Mouse (Mus musculus): ENCODE results near the gene Ropn1l.

Ropn1l gene

GRCm38 (mm10) chr15:31442698-31443097, 10.8 kb downstream of the Ropn1l start:
- DNase-seq = no peak

GRCm38 (mm10) chr15:31441996-31442395, 11.5 kb downstream of the Ropn1l start:
- DNase-seq = no peak

DNA sequence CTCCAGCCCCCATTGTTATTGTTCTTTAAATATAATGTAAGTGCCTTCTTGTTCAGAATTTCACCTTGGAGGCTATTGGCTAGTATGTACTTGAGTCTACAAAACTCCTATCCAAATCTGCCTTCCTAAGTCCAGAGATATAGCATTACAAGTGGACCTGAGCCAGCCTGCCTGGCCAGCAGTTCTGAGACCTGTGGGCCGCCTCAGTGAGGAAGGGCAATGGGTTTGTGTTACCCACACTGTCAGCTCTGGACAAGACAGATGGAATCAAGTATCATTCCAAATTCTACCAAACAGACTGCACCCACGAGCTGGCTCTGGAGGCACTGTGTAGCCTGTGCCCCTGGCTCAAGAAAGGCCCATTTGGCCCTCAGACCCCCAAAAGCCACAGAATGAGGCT, 16.7 kb downstream of the Ropn1l start:
- no peak for DNase-seq

DNA sequence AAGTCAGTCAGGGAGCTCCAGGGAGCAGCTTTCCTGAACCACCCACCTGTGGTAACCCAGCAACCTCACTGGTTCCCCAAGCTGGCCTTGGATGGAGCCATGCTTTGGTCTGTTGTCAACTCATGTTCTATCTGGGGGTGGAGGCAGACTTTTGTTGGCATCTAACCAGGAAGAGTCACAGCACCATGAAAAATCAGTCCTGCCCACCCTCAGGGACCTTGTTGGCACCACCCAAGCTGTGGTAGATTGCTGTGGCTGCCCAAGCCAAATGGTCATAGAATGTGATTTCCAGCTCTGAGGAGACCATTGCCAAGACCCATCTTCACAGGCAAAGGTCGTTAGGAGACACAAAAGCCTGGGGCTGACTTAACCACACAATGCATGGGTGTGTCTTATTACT, 17.5 kb downstream of the Ropn1l start:
- DNase-seq = no peak

DNA sequence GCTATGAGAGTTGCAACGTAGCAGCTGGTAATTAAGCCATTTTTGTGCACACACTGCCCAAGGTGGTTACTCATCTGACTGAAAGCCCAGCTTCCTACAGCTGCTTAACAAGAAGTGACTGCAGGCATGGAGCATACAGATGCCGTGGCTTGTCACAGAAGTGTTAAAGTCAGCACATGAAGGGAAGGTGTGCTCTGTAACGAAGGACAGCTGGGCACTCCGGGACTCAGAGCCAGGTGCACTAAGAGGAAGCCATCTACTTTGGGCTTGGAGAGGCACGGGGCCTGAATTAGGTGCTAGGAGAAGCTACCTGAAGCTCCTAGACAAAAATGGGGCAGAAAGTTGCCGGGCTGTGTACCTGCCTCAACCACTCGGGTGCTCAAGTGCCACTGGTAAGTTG, 19.8 kb downstream of the Ropn1l start:
- DNase-seq = no peak

DNA sequence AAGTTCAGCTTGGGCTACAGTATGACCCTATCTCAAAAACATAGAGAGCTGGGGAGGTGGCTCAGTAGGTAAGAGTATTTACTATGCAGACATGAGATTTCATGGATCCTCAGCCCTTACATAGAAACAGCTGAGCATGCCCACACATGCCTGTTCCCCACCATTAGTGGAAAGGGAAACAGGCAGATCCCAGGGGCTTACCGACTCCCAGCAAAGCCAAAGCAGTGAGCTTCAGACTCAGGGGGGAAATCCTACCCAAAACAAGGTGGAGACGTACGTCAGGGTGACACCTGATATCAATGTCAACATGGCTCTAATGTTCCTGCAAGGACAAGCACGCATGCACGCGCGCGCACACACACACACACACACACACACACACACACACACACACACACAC, 21.7 kb downstream of the Ropn1l start:
- DNase-seq = no peak

DNA sequence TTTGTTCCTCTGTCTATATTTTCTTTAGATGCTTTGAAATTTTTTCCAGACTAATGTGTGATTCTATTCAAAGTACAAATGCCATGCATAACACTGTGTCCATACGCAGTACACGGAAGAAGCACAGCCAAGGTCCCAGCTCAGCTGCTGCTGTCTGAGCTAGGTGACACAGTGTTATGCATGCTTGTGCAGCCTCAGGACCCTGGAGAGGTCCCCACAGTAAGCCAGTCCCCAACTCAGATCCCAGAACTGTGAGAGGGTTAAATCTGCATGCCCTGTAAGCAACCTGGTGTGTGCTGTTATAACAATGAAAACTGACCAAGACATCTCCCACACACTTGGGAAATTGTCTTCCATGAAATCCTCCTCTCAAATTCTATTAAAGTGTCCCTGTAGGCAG, 23.5 kb downstream of the Ropn1l start:
- DNase-seq = no peak

DNA sequence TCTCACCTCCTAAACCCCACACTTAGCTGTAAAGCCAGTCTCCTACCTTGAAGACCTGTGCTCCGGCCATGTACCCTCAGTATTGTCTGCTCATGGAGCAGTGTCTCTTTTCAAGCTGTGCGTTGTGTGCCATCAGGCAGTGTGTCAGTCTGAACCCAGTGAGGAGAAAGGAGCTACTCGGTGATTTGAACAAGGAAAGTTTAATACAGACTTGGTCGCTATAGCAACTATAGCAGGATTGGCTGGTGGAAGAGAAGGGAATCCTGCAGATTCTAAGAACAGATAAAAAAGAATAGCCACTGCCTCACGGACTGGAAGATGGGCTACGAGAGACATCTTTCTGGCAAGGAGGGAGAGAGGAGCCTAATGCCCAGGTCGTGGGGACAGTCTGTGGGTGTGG, 24.1 kb downstream of the Ropn1l start:
- no peak for DNase-seq

GRCm38 (mm10) chr15:31428571-31428970, 25.0 kb downstream of the Ropn1l start:
- DNase-seq = no peak

- DNase-seq = no peak
Measured at GRCm38 (mm10) chr15:31427390-31427789, 26.1 kb downstream of the Ropn1l start.

- DNase-seq = no peak
Measured at GRCm38 (mm10) chr15:31426066-31426706, 27.4 kb downstream of the Ropn1l start.

GRCm38 (mm10) chr15:31422649-31423369, 30.7 kb downstream of the Ropn1l start:
- peak; percentile 23 for DNase-seq

DNA sequence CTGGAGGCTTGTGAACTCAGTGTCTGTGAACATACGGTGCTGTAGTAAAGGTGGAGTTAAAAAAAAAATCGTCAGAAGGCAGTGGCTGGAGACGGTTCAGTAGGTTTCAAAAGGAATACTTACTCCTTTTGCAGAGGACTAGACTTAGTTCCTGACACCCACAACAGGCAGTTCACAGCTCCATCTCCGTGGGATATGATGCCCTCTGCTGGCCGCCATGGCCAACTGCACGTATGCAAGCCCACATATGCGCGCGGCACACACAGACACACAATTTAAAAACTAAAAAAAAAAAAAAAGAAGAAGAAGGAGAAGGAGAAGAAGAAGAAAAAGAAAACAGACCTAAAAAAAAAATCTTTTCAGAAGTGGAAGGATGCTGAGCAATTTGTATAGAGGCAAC, 34.5 kb downstream of the Ropn1l start:
- peak; percentile 45 for DNase-seq

DNA sequence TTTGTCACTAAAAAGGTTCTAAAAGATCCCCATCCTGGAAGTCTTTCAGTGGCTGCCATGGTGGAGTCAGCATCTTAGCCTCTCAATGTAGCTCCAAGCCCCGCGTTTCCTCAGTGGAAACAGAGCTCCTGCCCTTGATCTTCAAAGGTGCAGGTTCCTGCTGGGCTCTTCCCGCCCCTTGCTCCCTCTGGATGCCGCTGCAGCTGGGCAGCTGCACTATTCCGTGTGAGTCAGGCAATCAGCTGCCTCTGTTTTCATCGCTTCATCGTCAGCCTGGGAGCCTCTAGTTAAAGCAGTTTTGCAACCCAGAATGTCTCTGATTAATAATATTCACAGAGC, 34.9 kb downstream of the Ropn1l start:
- DNase-seq = no peak

DNA sequence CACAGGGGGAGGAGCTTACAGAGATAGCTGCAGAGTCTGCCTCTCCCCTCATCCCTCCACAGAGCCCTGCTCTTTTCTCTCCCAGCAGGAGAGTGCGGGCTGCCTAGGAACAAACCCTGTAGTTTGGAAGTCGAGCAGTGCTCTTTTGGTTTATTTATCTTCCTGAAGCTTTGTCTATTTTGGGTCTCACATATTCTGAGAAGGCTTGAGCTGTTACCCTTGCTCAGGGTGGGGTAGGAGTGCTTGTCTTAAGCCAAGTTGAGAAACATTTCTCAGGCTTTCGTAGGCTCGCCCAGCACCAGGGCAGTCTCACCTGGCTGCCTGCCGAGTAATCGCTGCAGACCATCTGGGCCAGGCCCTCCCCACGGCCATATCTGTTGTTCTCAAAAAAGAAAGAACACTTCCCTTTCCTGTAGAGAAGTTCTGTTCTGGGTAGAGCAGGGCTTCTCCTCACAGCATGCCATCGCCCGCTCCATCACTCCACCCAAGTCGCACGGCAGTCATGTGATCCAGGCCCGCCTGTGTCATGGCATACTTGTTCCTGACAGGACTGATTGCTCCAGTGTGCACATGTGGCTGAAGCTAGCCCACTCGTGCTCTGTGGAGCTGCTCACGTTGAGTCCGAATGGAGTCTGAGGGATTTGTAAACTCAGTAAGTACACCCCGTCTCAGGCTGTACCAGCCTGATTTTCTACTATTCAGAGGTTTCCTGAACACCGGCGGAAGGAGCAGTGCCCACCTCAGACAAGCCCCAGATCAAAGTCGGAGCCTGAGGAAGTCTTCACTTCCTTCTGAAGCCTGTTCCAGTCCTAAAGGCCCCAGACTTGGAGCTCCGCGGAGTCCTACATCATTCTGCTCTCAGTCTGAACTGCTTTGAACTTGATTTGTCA, 35.5 kb downstream of the Ropn1l start:
- DNase-seq = peak; percentile 85

- peak; percentile 53 for DNase-seq
Measured at GRCm38 (mm10) chr15:31417409-31417795, 36.1 kb downstream of the Ropn1l start.

GRCm38 (mm10) chr15:31415181-31415580, 38.4 kb downstream of the Ropn1l start:
- peak; percentile 67 for DNase-seq

- no peak for DNase-seq
Measured at GRCm38 (mm10) chr15:31414179-31414898, 39.2 kb downstream of the Ropn1l start.

DNA sequence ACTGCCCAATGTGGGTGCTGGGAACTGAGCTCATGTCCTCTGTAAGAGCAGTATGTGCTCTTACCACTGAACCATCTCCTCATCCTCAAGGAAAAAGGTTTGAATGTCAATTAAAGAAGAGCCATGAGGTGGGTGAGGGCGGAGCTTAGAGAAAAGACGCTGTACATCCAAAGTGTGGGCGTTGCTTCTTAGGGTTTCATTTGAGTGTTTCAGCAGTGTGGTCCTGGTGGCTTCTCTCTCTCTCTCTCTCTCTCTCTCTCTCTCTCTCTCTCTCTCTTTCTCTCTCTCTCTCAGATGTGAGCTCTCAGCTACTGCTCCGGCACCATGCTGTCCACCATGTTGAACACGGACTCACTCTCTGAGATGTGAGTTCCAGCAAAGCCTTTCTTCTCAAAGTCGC, 39.9 kb downstream of the Ropn1l start:
- no peak for DNase-seq

DNA sequence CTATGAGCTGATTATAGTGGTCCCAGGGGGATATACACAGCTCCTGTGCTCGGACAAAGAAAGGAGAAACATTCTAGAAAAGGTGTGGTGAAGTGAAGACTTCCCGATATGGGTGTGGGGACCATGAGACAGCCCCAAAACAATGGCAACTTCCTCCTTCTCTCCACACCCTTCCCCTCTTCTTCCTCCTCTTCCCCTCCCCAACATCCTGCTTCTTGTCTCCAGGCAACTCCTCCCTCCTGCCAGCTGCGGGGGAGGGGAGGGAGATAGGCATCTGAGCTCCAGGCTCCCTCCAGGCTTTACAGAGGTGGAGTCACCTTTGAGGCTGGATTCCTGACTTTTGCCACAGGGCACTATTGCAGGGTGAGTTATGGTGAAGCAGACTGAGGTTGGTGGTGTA, 40.6 kb downstream of the Ropn1l start:
- DNase-seq = peak; percentile 68

DNA sequence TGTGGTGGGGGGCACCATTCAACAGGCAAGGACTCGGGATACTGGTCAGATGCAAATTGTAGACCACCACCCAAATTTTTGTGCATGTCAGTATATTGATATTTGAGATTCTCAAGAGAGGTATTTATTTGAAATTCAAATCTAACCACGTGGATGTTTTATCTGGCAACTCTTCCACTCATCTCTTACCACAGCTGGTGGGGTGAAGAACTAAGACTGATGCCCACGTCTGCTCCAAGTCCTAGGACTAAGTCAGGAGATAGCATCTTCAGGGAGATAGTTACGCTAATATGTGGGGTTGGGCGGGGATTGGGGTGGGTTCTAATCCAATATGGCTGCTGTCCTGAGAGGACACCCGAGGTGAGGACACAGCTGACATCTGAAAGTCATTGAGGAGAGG, 41.1 kb downstream of the Ropn1l start:
- no peak for DNase-seq

- no peak for DNase-seq
Measured at GRCm38 (mm10) chr15:31407490-31407889, 46.0 kb downstream of the Ropn1l start.

DNA sequence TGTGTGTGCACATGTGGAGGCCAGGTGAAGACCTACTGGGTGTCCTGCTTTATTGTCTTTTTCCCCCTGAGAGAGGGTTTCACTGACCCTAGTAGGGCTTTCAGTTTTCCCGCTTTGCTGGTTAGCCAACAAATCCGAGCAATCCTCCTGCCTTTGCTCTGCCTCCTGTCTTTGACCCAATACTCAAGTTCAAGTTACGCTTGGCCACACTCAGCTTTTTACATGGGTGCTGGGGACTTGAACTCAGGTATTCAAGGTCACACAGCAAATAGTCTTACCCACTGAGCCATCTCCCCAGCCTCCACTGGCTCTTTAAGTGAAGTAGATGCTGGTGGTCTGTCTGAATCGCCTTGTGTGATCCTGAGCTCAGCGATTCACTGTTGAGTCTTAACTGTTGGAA, 46.7 kb downstream of the Ropn1l start:
- DNase-seq = no peak

Measured in lung, postnatal 10 days (tissue).